Mouse (Mus musculus) thymus, postnatal 0 days (tissue): Measurements from ENCODE around the gene Ccdc54. TPM values are rescaled to one million over a fixed set of nuclear protein-coding genes. Genes with fewer than 3 reads are reported as not detected.

Experiments
- DNase-seq: peaks from one replicate; pipeline ENCODE4 v3.0.0-alpha.2; 2015; ENCODE audit warnings: low spot score
- polyA plus RNA-seq: library from polyadenylated mRNA; unstranded; fragments of >200 nt; fragmentation: Nextera tagmentation; extraction: Ambion mirVana; gene quantifications from 2 replicates; pipeline ENCODE4 v1.2.1, GENCODE M21; 2015

Gene Ccdc54
- not detected in 2 replicates for polyA plus RNA-seq

DNA sequence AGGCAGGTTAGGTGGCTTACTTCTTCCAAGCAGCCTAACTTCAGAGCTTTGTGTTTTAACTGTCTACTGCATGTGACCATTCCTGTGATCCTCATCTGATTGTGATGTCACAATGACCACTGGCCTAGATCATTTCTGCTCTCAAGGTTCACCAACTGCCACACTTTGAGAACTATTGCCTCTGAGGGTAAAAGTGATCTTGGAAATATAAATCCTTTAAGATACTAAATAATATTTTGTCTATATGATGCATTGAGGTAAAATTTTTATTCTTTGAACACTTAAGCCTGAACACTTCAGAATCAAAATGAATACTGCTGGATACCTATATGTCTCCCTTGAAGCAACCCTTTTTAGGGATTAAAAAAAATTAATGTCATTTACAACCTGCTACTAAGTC, at the start of gene Ccdc54:
Ccdc54 (minus strand) TSS at position 101 of the 400 bp plus-strand sequence.
- no peak for DNase-seq

DNA sequence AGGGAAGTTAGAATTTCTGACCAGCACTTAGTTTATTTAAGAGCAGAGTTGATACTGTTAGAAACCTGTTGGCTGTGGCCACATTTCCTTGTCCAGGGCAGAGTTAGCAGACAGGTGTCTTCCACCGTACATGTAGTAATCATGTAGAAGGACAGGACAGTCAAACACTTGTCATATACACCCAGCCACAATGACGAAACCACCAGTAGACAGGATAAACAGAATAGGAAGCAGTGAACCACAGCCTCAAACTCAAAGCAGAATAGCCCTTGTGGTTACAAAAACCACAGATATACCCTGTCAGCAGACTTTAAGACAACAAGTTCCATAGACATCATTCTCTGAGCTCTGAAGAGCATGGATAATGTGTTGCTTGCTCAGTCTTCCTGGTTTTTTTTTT, 41.6 kb upstream of the Ccdc54 start:
- DNase-seq: peak; percentile 4

DNA sequence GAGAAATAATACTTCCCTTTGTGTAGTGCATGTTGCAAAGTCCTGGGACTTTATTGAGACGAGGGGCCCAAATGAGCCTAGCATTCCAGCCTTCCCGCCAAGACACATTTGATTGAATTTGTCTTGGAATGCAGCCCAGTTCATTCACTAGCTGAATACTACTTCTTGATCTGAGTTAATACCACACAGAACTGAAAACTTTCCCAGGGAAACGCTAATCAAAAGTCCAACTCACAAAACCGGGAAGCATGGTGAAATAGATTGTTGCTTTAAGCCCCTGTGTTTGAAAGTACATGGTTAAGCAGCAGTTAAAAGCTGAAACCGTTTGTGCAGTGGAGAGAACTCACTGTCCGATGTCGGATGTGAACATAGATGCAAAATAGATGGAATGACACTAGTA, 24.6 kb upstream of the Ccdc54 start:
- no peak for DNase-seq

GRCm38 (mm10) chr16:50612944-50613343, 22.0 kb upstream of the Ccdc54 start:
- no peak for DNase-seq

- DNase-seq: no peak
Measured at GRCm38 (mm10) chr16:50610580-50610979, 19.6 kb upstream of the Ccdc54 start.

GRCm38 (mm10) chr16:50607776-50608562, 17.0 kb upstream of the Ccdc54 start:
- DNase-seq: no peak

DNA sequence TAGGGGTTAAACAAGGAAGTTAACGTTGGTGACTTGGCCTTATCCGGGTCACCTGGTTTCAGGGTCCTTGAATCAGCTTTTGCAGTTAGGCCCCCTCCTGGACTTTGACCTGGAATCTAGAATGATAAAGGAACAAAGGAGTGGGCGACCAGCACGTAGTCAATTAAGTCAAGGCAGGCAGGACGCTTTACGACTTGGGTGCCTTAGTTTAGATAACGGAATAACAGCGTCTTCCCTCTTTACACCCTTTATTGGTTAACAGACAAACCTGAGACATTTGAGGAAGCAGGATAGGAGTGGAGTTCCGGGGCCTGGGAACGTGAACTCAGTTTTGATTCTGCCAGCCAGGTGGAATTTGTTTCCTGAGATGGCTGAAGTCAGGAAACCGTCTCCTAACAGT, 13.9 kb upstream of the Ccdc54 start:
- DNase-seq: no peak

DNA sequence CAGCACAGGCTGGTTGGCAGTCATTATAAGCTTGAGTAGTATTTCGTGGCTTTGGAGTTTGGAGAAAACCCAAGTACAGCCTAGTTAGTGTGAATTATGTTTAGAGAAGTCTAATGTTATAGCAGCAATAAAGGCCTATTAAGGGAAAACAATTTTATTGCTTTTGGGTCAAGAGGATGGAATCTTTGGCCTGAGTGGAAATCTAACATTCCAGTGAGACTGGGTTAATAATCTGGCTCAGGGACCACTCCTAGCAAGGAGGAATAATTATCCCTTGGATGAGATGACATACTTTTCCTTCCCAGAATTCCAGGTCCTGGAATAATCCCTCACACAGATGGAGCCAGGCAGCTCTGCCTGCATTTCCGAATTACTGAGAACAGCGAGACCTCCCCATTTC, 11.0 kb upstream of the Ccdc54 start:
- no peak for DNase-seq

- DNase-seq: no peak
Measured at GRCm38 (mm10) chr16:50600665-50601064, 9.7 kb upstream of the Ccdc54 start.

DNA sequence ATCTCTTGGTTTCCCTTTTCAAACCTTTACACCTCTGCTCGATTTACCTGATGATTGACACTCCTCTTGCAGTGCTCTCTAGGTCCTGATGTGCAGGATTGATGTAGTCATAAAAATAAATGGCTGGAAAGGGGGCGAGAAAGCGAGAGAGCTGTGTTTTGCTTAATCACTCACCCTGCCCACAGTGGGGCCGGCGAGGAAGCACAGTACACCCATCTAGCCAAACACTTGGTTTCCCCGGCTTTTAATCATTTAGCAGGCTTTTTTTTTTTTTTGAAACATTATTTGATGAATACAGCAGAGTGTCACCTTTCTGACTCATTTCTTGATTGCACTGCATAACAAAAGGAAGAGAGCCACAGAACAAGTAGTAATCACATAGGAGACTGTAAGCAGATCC, 5.7 kb upstream of the Ccdc54 start:
- no peak for DNase-seq

GRCm38 (mm10) chr16:50596171-50596570, 5.2 kb upstream of the Ccdc54 start:
- no peak for DNase-seq

DNA sequence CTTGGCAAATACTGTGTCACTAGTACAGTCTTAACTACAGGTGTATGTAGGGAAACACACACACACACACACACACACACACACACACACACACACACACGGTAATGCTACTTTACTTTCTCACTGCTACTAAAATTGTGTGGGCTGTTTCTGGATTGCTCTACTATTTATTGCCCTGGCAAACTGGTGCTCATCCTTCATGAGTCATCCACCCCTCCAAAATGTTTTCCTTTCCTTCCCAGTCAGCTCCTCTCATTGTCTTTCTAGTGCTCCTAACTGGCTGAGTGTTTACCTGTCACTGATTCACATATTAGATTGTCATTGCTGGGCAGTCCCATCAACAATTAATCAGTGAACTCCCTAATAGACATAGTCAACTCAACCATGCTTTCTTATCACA, 3.9 kb upstream of the Ccdc54 start:
- DNase-seq: no peak

- DNase-seq: no peak
Measured at GRCm38 (mm10) chr16:50593361-50593760, 2.4 kb upstream of the Ccdc54 start.

GRCm38 (mm10) chr16:50589574-50590151, 1.3 kb downstream of the Ccdc54 start:
- no peak for DNase-seq

DNA sequence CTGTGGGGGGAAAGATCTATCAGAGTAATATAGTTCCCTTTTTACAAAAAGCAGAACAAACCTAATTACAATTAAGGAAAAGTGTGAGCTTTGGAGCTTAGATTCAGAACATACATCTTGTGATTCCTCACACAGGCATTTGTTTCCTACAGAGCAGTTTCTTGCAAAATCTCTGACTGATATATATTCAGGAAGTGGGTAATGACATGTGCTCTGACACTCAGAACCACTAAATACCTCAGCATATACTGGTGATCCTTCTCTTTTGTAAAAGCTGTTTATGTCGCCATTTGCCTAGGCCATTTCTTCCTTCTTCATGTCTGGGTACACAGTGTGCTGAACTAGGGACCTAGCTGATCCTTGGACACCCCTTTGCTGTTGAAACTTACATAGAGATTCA, 2.8 kb downstream of the Ccdc54 start:
- no peak for DNase-seq

DNA sequence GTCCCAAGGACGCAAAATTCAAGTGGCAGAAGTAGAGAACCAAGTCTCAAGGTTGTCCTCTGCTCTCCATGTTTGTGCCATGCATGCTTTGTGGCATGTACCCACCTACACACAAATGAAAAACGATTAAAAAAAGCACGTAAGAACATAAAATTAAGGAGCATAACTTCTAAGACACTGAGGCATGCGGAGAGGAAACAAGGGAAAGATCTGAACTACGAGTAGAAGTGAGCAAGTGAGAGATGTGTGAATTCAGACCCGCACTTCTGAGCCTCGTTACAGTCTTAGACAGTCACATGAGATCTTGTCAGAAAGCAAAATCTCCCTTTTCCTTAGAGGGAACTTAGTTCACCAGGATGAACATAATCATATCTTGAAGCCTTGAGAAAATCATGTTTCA, 3.8 kb downstream of the Ccdc54 start:
- no peak for DNase-seq

DNA sequence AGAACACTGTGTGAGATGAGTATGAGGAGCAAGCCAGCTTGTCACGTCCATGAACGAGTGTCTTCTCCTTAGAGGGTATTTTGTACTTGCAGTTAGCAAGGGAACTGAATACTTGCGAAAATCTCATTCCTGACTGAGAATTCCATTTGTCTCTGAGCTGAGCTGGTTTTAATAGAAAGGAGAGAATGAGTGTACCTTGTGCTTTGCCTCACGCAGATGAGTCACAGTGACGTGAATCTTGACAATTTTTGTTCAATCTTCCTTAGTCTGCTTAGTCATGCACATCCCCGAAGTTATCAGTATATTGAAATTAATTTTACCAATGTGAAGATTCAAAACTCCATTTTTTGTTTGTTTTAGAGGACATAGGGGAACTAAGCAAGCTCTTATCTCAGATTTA, 12.6 kb downstream of the Ccdc54 start:
- no peak for DNase-seq

DNA sequence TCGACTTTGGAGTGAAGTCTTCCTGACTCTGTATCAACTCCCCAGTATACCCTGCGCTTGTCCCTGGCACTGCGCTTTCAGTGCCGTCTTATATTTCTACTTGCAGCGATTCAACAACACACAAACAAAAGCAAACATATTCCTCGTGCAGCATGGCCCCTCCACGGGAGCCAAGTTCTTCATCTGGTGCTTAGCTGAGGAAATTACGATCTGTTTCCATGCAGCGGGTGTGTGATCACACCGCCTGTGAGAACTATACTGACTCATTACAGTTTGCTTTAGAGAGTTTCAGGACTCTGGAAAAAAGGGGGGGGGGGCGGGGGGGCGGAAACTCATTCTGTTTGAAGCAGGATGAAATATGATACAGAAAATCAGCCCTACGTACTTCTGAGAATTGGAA, 18.4 kb downstream of the Ccdc54 start:
- DNase-seq: no peak

- no peak for DNase-seq
Measured at GRCm38 (mm10) chr16:50559163-50559771, 31.7 kb downstream of the Ccdc54 start.

- no peak for DNase-seq
Measured at GRCm38 (mm10) chr16:50553828-50554227, 37.1 kb downstream of the Ccdc54 start.

- no peak for DNase-seq
Measured at GRCm38 (mm10) chr16:50551871-50552528, 39.0 kb downstream of the Ccdc54 start.

GRCm38 (mm10) chr16:50550927-50551326, 40.0 kb downstream of the Ccdc54 start:
- DNase-seq: no peak
